Mouse (Mus musculus) heart, embryonic 16.5 days (tissue): ENCODE data around the gene Dcps. TPM values are rescaled to one million over a fixed set of nuclear protein-coding genes. Genes with fewer than 3 reads are reported as not detected.

Experiments
- ATAC-seq: fragments of 200-750 bp; cut with Nextera tagmentation; replicated peaks from 2 replicates; pipeline ENCODE4 v1.8.0; 2017; ENCODE audit warnings: moderate number of reproducible peaks; ENCODE audit not compliant: insufficient read depth, low FRiP score; ENCODE audit errors: extremely low read depth
- H3K27ac ChIP-seq: fragments of 300-500 bp; sonication (generic); 2 replicates; pipeline ENCODE4 v1.5.1; 2014; ENCODE audit warnings: mild to moderate bottlenecking, low read length, control low read depth, moderate library complexity
- H3K27me3 ChIP-seq: fragments of 300-500 bp; sonication (generic); 2 replicates; pipeline ENCODE4 v1.6.1; 2014; ENCODE audit warnings: low read length, mixed read lengths; ENCODE audit not compliant: control insufficient read depth, insufficient read depth
- H3K36me3 ChIP-seq: fragments of 300-500 bp; sonication (generic); 2 replicates; pipeline ENCODE4 v1.6.1; 2014; ENCODE audit not compliant: control insufficient read depth, insufficient read depth
- H3K4me1 ChIP-seq: fragments of 300-500 bp; sonication (generic); 2 replicates; pipeline ENCODE4 v1.6.1; 2014; ENCODE audit warnings: low read length, mixed read lengths; ENCODE audit not compliant: control insufficient read depth, insufficient read depth
- H3K4me2 ChIP-seq: fragments of 300-500 bp; sonication (generic); 2 replicates; pipeline ENCODE4 v1.6.1; 2014; ENCODE audit warnings: low read depth, mild to moderate bottlenecking, control low read depth, low read length
- H3K4me3 ChIP-seq: fragments of 300-500 bp; sonication (generic); 2 replicates; pipeline ENCODE4 v1.5.1; 2014; ENCODE audit warnings: mild to moderate bottlenecking, control low read depth, low read length
- H3K9ac ChIP-seq: fragments of 300-500 bp; sonication (generic); 2 replicates; pipeline ENCODE4 v1.6.1; 2014; ENCODE audit warnings: low read length, control low read depth
- H3K9me3 ChIP-seq: fragments of 300-500 bp; sonication (generic); replicated peaks from 2 replicates; pipeline ENCODE4 v1.6.1; 2016; ENCODE audit warnings: low read length; ENCODE audit not compliant: control insufficient read depth
- WGBS: fragments of 180-500 bp; shearing (Covaris S2); extraction: QIAGEN DNeasy Blood & Tissue Kit; methylation state at CpG from one replicate; pipeline ENCODE4 v1.1.7; 2014; 5-methylcytosine and 5-hydroxymethylcytosine counted together
- polyA plus RNA-seq: library from polyadenylated mRNA; unstranded; fragments of >200 nt; fragmentation: Nextera tagmentation; extraction: Ambion mirVana; gene quantifications from 2 replicates; pipeline ENCODE4 v1.2.1, GENCODE M21; 2015

The Dcps gene
- polyA plus RNA-seq, 1 experiment from 2014 or later = 60.2 TPM

GRCm38 (mm10) chr9:35199772-35200471 is 24.1 kb upstream of the Dcps start, which contains the start of the genes Srpr and Tirap:
TSS of gene Srpr (plus strand) at chr9:35200175.
TSS of gene Tirap (minus strand) at chr9:35200291.
- no peaks in the 10 kb centered on the region for H3K27me3 ChIP-seq
- H3K4me3 ChIP-seq = peak within 1 kb of the TSS; percentile 54
- H3K9ac ChIP-seq = peak within 1 kb of the TSS; percentile 69
- peak within 1 kb of the TSS; percentile 13 for H3K27ac ChIP-seq
- no peaks in the 10 kb centered on the region for H3K9me3 ChIP-seq
- H3K36me3 ChIP-seq = peaks cover 8% of the 10 kb centered on the region
- peak; percentile 90 for ATAC-seq
- peak within 1 kb of the TSS; percentile 76 for H3K4me2 ChIP-seq
- peaks cover 11% of the 10 kb centered on the region for H3K4me1 ChIP-seq
- WGBS = under 1% methylated on average over 44 of the region's 44 CpGs

- Histone ChIP-seq H3K27me3 (no peaks in the 10 kb centered on the region), H3K9me3 (no peaks in the 10 kb centered on the region), H3K4me1 (peaks cover 11% of the 10 kb centered on the region), H3K36me3 (0 out of 2 replicates have a peak, but pooled peaks cover under 1% of the 10 kb centered on the region), H3K4me2 (peak overlapping the region; percentile 76), H3K9ac (peak overlapping the region; percentile 69), H3K4me3 (peak overlapping the region; percentile 54), H3K27ac (peak overlapping the region; percentile 13)
- 24% methylated on average over 18 of the region's 18 CpGs for WGBS
- ATAC-seq = peak; percentile 62
These were observed 23.3 kb upstream of the Dcps start for GRCm38 (mm10) chr9:35198945-35199771.

- no peaks in the 10 kb centered on the region for H3K9me3 ChIP-seq
- H3K36me3 ChIP-seq = no peaks in the 10 kb centered on the region
- H3K9ac ChIP-seq = no peak overlapping the region
- no peaks in the 10 kb centered on the region for H3K27me3 ChIP-seq
- H3K4me2 ChIP-seq = no peak overlapping the region
- peaks cover 11% of the 10 kb centered on the region for H3K4me1 ChIP-seq
- 82% methylated on average over 10 of the region's 10 CpGs for WGBS
- no peak overlapping the region for H3K4me3 ChIP-seq
- ATAC-seq = no peak
- no peak overlapping the region for H3K27ac ChIP-seq
These were observed 22.5 kb upstream of the Dcps start for GRCm38 (mm10) chr9:35198351-35198750.

GRCm38 (mm10) chr9:35197625-35198024 is 21.8 kb upstream of the Dcps start:
- Histone ChIP-seq H3K36me3 (no peaks in the 10 kb centered on the region), H3K9ac (no peak overlapping the region), H3K4me1 (peaks cover 11% of the 10 kb centered on the region), H3K4me3 (no peak overlapping the region), H3K4me2 (no peak overlapping the region), H3K27me3 (no peaks in the 10 kb centered on the region), H3K27ac (no peak overlapping the region), H3K9me3 (no peaks in the 10 kb centered on the region)
- no peak for ATAC-seq
- WGBS = 89% methylated on average over 3 of the region's 3 CpGs

- peaks cover under 1% of the 10 kb centered on the region; the same call in 1 of the 2 replicates for H3K4me1 ChIP-seq
- no peak overlapping the region for H3K4me2 ChIP-seq
- 82% methylated on average over 3 of the region's 3 CpGs for WGBS
- H3K27me3 ChIP-seq = no peaks in the 10 kb centered on the region
- H3K27ac ChIP-seq = no peak overlapping the region
- ATAC-seq = no peak
- peaks cover 3% of the 10 kb centered on the region; the same call in 1 of the 2 replicates for H3K36me3 ChIP-seq
- no peak overlapping the region for H3K9ac ChIP-seq
- no peak overlapping the region for H3K4me3 ChIP-seq
- no peaks in the 10 kb centered on the region for H3K9me3 ChIP-seq
These were observed 18.2 kb upstream of the Dcps start for GRCm38 (mm10) chr9:35194048-35194447.

GRCm38 (mm10) chr9:35192983-35193542 is 17.2 kb upstream of the Dcps start:
- peaks cover 9% of the 10 kb centered on the region; the same call in 1 of the 2 replicates for H3K36me3 ChIP-seq
- H3K4me1 ChIP-seq = no peaks in the 10 kb centered on the region
- no peak overlapping the region for H3K4me3 ChIP-seq
- no peak overlapping the region for H3K9ac ChIP-seq
- H3K27me3 ChIP-seq = no peaks in the 10 kb centered on the region
- WGBS = 77% methylated on average over 11 of the region's 11 CpGs
- H3K9me3 ChIP-seq = no peaks in the 10 kb centered on the region
- H3K4me2 ChIP-seq = no peak overlapping the region
- no peak overlapping the region for H3K27ac ChIP-seq
- no peak for ATAC-seq

- H3K4me2 ChIP-seq = no peak overlapping the region
These were observed 12.8 kb upstream of the Dcps start for GRCm38 (mm10) chr9:35188700-35189099.

GRCm38 (mm10) chr9:35187351-35187903 is 11.6 kb upstream of the Dcps start:
- ATAC-seq = no peak
- no peak overlapping the region for H3K4me2 ChIP-seq
- no peaks in the 10 kb centered on the region for H3K4me1 ChIP-seq
- no peak overlapping the region for H3K27ac ChIP-seq
- no peaks in the 10 kb centered on the region for H3K9me3 ChIP-seq
- 77% methylated on average over 10 of the region's 10 CpGs for WGBS
- H3K9ac ChIP-seq = no peak overlapping the region
- H3K27me3 ChIP-seq = no peaks in the 10 kb centered on the region
- peaks cover 17% of the 10 kb centered on the region; the same call in 1 of the 2 replicates for H3K36me3 ChIP-seq
- no peak overlapping the region for H3K4me3 ChIP-seq

More at GRCm38 (mm10) chr9:35188700-35189099, 12.8 kb upstream of the Dcps start:
- Histone ChIP-seq H3K9ac (no peak overlapping the region), H3K36me3 (peaks cover 17% of the 10 kb centered on the region; the same call in 1 of the 2 replicates), H3K4me1 (no peaks in the 10 kb centered on the region), H3K4me3 (no peak overlapping the region), H3K9me3 (no peaks in the 10 kb centered on the region), H3K27me3 (no peaks in the 10 kb centered on the region), H3K27ac (no peak overlapping the region)
- ATAC-seq = peak; percentile 78
- 60% methylated on average over 22 of the region's 22 CpGs for WGBS
